19 mouse cellular contexts compared by ENCODE assay signal in genomic region chr14:115746013-115746412, GRCm38 (mm10).
DNase-seq lines count a peak whose midpoint lies in the region; ATAC-seq lines count a peak whose summit lies in the region.
"Had no signal": no experiment of that assay in that cellular context is flagged by ENCODE, and none has a peak within 500 bp of the region (broad histone marks: within the 10 kb centered on the region; RNA-seq: fewer than 3 reads in every experiment).

No protein-coding gene starts in this region.

- H3K27me3 ChIP-seq in forebrain, embryonic 13.5 days: no peaks in the 10 kb centered on the region
- H3K27me3 ChIP-seq in forebrain, embryonic 11.5 days (ENCODE audit: control insufficient read depth, insufficient read depth, low read length): no peaks in the 10 kb centered on the region
- no peaks in the 10 kb centered on the region for H3K27me3 ChIP-seq in forebrain, embryonic 14.5 days (replicated peaks; ENCODE audit: control insufficient read depth, insufficient read depth, low read length)
- no peaks in the 10 kb centered on the region for H3K27me3 ChIP-seq in forebrain, embryonic 16.5 days (replicated peaks; ENCODE audit: control insufficient read depth, insufficient read depth, low read length)
- H3K27me3 ChIP-seq in midbrain, embryonic 16.5 days (ENCODE audit: control insufficient read depth, insufficient read depth, low read depth, low read length): no peaks in the 10 kb centered on the region
- H3K27me3 ChIP-seq: embryonic facial prominence, embryonic 13.5 days; embryonic facial prominence, embryonic 15.5 days had no signal

- no peaks in the 10 kb centered on the region for H3K36me3 ChIP-seq in forebrain, embryonic 13.5 days (ENCODE audit: poor library complexity, severe bottlenecking)
- H3K36me3 ChIP-seq in forebrain, embryonic 11.5 days (ENCODE audit: control insufficient read depth, insufficient read depth, low read length): no peaks in the 10 kb centered on the region
- H3K36me3 ChIP-seq in forebrain, embryonic 14.5 days (ENCODE audit: control insufficient read depth, insufficient read depth, low read length): no peaks in the 10 kb centered on the region
- H3K36me3 ChIP-seq in forebrain, embryonic 16.5 days (ENCODE audit: control insufficient read depth, insufficient read depth): no peaks in the 10 kb centered on the region
- H3K36me3 ChIP-seq in midbrain, embryonic 16.5 days (ENCODE audit: control insufficient read depth, insufficient read depth, low read length): no peaks in the 10 kb centered on the region
- H3K36me3 ChIP-seq: embryonic facial prominence, embryonic 13.5 days; embryonic facial prominence, embryonic 15.5 days had no signal

- no peaks in the 10 kb centered on the region for H3K9me3 ChIP-seq in forebrain, embryonic 13.5 days (replicated peaks)
- no peaks in the 10 kb centered on the region for H3K9me3 ChIP-seq in forebrain, embryonic 11.5 days (ENCODE audit: control insufficient read depth, low read length)
- H3K9me3 ChIP-seq in forebrain, embryonic 14.5 days (replicated peaks; ENCODE audit: control insufficient read depth, low read length): no peaks in the 10 kb centered on the region
- H3K9me3 ChIP-seq in forebrain, embryonic 16.5 days (ENCODE audit: control insufficient read depth, low read length): no peaks in the 10 kb centered on the region
- H3K9me3 ChIP-seq in midbrain, embryonic 16.5 days (replicated peaks; ENCODE audit: control insufficient read depth, low read length, poor library complexity, severe bottlenecking): no peaks in the 10 kb centered on the region
- H3K9me3 ChIP-seq: embryonic facial prominence, embryonic 13.5 days; embryonic facial prominence, embryonic 15.5 days had no signal

- peak; percentile 78 for ATAC-seq in forebrain, embryonic 13.5 days
- ATAC-seq in forebrain, embryonic 11.5 days (replicated peaks; ENCODE audit: low FRiP score): no peak
- ATAC-seq in forebrain, embryonic 14.5 days: peak; percentile 81
- peak; percentile 93 for ATAC-seq in forebrain, embryonic 16.5 days
- ATAC-seq in midbrain, embryonic 16.5 days: no peak

- 66% methylated on average over 1 of the region's 1 CpGs for WGBS in forebrain, embryonic 13.5 days
- WGBS in forebrain, embryonic 11.5 days: 75% methylated on average over 1 of the region's 1 CpGs
- 70% methylated on average over 1 of the region's 1 CpGs for WGBS in forebrain, embryonic 14.5 days
- WGBS in forebrain, embryonic 16.5 days: 51% methylated on average over 1 of the region's 1 CpGs
- 95% methylated on average over 1 of the region's 1 CpGs for WGBS in midbrain, embryonic 16.5 days

- no peak overlapping the region for H3K27ac ChIP-seq in forebrain, embryonic 13.5 days
- no peak overlapping the region for H3K27ac ChIP-seq in forebrain, embryonic 11.5 days (ENCODE audit: low read depth, low read length)
- H3K27ac ChIP-seq in forebrain, embryonic 14.5 days (ENCODE audit: low read depth, low read length): no peak overlapping the region
- H3K27ac ChIP-seq in forebrain, embryonic 16.5 days (ENCODE audit: low read length): no peak overlapping the region
- no peak overlapping the region for H3K27ac ChIP-seq in midbrain, embryonic 16.5 days (ENCODE audit: low read length)
- H3K27ac ChIP-seq: embryonic facial prominence, embryonic 13.5 days; embryonic facial prominence, embryonic 15.5 days had no signal

- no peaks in the 10 kb centered on the region for H3K4me1 ChIP-seq in forebrain, embryonic 13.5 days
- H3K4me1 ChIP-seq in forebrain, embryonic 11.5 days (replicated peaks; ENCODE audit: control insufficient read depth, insufficient read depth, low read length): no peaks in the 10 kb centered on the region
- no peaks in the 10 kb centered on the region for H3K4me1 ChIP-seq in forebrain, embryonic 14.5 days (ENCODE audit: control insufficient read depth, insufficient read depth, low read length)
- 0 out of 2 replicates have a peak, but pooled peaks cover 3% of the 10 kb centered on the region for H3K4me1 ChIP-seq in forebrain, embryonic 16.5 days (replicated peaks; ENCODE audit: control insufficient read depth, insufficient read depth, low read length)
- H3K4me1 ChIP-seq in midbrain, embryonic 16.5 days (ENCODE audit: control insufficient read depth, insufficient read depth, low read length): no peaks in the 10 kb centered on the region
- H3K4me1 ChIP-seq: embryonic facial prominence, embryonic 13.5 days; embryonic facial prominence, embryonic 15.5 days had no signal

- DNase-seq in forebrain, embryonic 11.5 days (ENCODE audit: low spot score): no peak
- peak; percentile 65 for DNase-seq in forebrain, embryonic 14.5 days (ENCODE audit: low spot score)
- no peak for DNase-seq in cerebellum, adult 18-20 months
- no peak for DNase-seq in urinary bladder, adult 2 months (ENCODE audit: low spot score)
- DNase-seq: adrenal gland, adult 2 months; adrenal gland, postnatal 10 days; adrenal gland, postnatal 25 days; cerebellum, adult 11-12 months; cerebellum, adult 8-10 months; cerebellum, adult 9-11 months; cerebellum, postnatal 14 days; cerebellum, postnatal 36 days; embryo, embryonic 11 days had no signal

- no peak overlapping the region for H3K4me2 ChIP-seq in forebrain, embryonic 13.5 days
- H3K4me2 ChIP-seq in forebrain, embryonic 11.5 days (ENCODE audit: low read depth, low read length, severe bottlenecking): no peak overlapping the region
- no peak overlapping the region for H3K4me2 ChIP-seq in forebrain, embryonic 14.5 days (ENCODE audit: low read length)
- H3K4me2 ChIP-seq in forebrain, embryonic 16.5 days (ENCODE audit: low read length): no peak overlapping the region
- H3K4me2 ChIP-seq in midbrain, embryonic 16.5 days (ENCODE audit: low read length): no peak overlapping the region
- H3K4me2 ChIP-seq: embryonic facial prominence, embryonic 13.5 days; embryonic facial prominence, embryonic 15.5 days had no signal

- H3K9ac ChIP-seq in forebrain, embryonic 13.5 days: no peak overlapping the region
- H3K9ac ChIP-seq in forebrain, embryonic 11.5 days (ENCODE audit: low read length): no peak overlapping the region
- no peak overlapping the region for H3K9ac ChIP-seq in forebrain, embryonic 14.5 days (ENCODE audit: low read length)
- H3K9ac ChIP-seq in forebrain, embryonic 16.5 days (replicated peaks; ENCODE audit: low read depth, low read length): no peak overlapping the region
- H3K9ac ChIP-seq in midbrain, embryonic 16.5 days (ENCODE audit: low read depth, low read length): no peak overlapping the region
- H3K9ac ChIP-seq: embryonic facial prominence, embryonic 13.5 days; embryonic facial prominence, embryonic 15.5 days had no signal

- no peak overlapping the region for H3K4me3 ChIP-seq in forebrain, embryonic 13.5 days
- H3K4me3 ChIP-seq in forebrain, embryonic 11.5 days (ENCODE audit: low read depth, low read length): no peak overlapping the region
- no peak overlapping the region for H3K4me3 ChIP-seq in forebrain, embryonic 14.5 days (ENCODE audit: low read depth, low read length)
- no peak overlapping the region for H3K4me3 ChIP-seq in forebrain, embryonic 16.5 days (replicated peaks; ENCODE audit: low read length)
- no peak overlapping the region for H3K4me3 ChIP-seq in midbrain, embryonic 16.5 days (ENCODE audit: low read depth, low read length)
- H3K4me3 ChIP-seq: embryonic facial prominence, embryonic 13.5 days; embryonic facial prominence, embryonic 15.5 days; erythroblast, embryonic 14.5 days had no signal

Comparison
In these comparisons a context has a peak if more than half of its experiments do, and no peak if none do; other contexts are left out.
1. ATAC-seq: peak in forebrain, embryonic 13.5 days (single experiment), forebrain, embryonic 14.5 days (single experiment) and forebrain, embryonic 16.5 days (single experiment); none in forebrain, embryonic 11.5 days (single experiment) and midbrain, embryonic 16.5 days (single experiment).